9 mouse cellular contexts compared by ENCODE assay signal in the genomic region with DNA sequence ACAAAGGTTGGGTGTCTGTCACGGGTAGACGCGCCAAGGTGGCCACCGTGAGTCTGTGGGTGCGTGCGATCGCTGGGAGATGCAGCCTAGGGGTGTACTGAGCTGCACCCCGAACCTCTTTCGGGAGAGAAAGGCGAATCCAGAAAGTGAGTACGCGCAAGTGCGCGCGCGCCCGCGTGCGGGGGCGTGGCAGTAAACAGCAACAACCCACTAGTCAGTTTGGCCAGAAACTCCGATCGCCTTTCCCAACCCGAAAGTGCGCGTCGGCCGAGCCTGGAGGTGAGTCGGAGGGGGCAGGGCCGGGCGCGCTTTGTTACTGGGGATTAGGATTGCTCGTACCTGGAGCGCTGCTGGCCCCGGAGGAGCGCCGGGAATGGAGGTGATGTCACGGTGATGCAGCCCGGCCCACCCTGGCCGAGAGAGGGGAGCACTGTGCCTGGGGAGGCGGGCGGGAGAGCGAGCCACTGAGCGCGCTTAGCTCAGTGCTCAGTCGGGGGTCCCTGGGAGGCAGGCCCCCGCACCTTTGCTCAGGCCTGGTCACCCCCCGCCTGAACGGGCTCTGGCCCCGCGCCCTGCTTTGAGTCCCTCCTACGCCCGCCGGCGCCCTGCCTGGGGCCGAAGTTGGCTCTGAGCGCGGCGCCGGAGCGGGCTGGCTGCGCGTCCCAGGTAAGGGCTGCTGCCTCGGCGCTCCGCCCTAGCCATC. TPM values are rescaled to one million over a fixed set of nuclear protein-coding genes. Genes with fewer than 3 reads are reported as not detected.
DNase-seq lines count a peak whose midpoint lies in the region; ATAC-seq lines count a peak whose summit lies in the region.
"Had no signal": no experiment of that assay in that cellular context is flagged by ENCODE, and none has a peak within 500 bp of the region (broad histone marks: within the 10 kb centered on the region; RNA-seq: fewer than 3 reads in every experiment).

No protein-coding gene starts in this region.

- H3K9me3 ChIP-seq in forebrain, embryonic 13.5 days (replicated peaks): no peaks in the 10 kb centered on the region

- DNase-seq in Muller cell, postnatal 12 days (ENCODE audit: inconsistent ontology term): peak; percentile 82
- DNase-seq in heart, postnatal 10 days: peak; percentile 64 to 75
- DNase-seq in kidney, postnatal 36 days: peak; percentile 90 to 91
- peak; percentile 75 for DNase-seq in lung, postnatal 36 days
- peak; percentile 73 for DNase-seq in retina, postnatal 1 day
- DNase-seq in thymus, postnatal 10 days (ENCODE audit: low spot score in 2 of 2): no peak

- ATAC-seq in cerebellum, adult (ENCODE audit: insufficient number of reproducible peaks, low FRiP score, low TSS enrichment): peak; percentile 73
- peak; percentile 71 for ATAC-seq in forebrain, embryonic 13.5 days

- peaks cover 65% of the 10 kb centered on the region for H3K27me3 ChIP-seq in forebrain, embryonic 13.5 days

- H3K4me2 ChIP-seq in forebrain, embryonic 13.5 days: peak overlapping the region; percentile 98

- H3K36me3 ChIP-seq in forebrain, embryonic 13.5 days (ENCODE audit: poor library complexity, severe bottlenecking): no peaks in the 10 kb centered on the region

- intact Hi-C loops in heart, postnatal 10 days (cut with DNase I): no loop called here

- H3K4me3 ChIP-seq in forebrain, embryonic 13.5 days: peak overlapping the region; percentile 64

- H3K9ac ChIP-seq in forebrain, embryonic 13.5 days: peak overlapping the region; percentile 66

- WGBS in forebrain, embryonic 13.5 days: under 1% methylated on average over 55 of the region's 65 CpGs

- H3K4me1 ChIP-seq in forebrain, embryonic 13.5 days: peaks cover 29% of the 10 kb centered on the region

- H3K27ac ChIP-seq in forebrain, embryonic 13.5 days: no peak overlapping the region

RNA-seq across cellular contexts. Expression of gene Gprc5c, which starts 0.8 kb away (rescaled TPM):
- polyA plus RNA-seq in forebrain, embryonic 13.5 days (2015; fragmentation: Nextera tagmentation; extraction: Ambion mirVana): 4.6 and 5.0 TPM in 2 replicates
- 10 to 100 TPM; 12.9 to 18.1 TPM for total RNA-seq in heart, postnatal 10 days (2021)

RNA-seq across cellular contexts. Expression of gene Cd300a, which starts 38.1 kb away (rescaled TPM):
- 0.49 TPM in 2 replicates for polyA plus RNA-seq in forebrain, embryonic 13.5 days (2015; fragmentation: Nextera tagmentation; extraction: Ambion mirVana)
- under 1 TPM; 0.96 to 0.99 TPM for total RNA-seq in heart, postnatal 10 days (2021)

RNA-seq across cellular contexts. Expression of gene Gpr142, which starts 53.0 kb away (rescaled TPM):
- polyA plus RNA-seq in forebrain, embryonic 13.5 days (2015; fragmentation: Nextera tagmentation; extraction: Ambion mirVana): not detected in 2 replicates
- total RNA-seq in heart, postnatal 10 days (2021): not detected
- total RNA-seq: neutrophil, adult 5-6 weeks had no signal

RNA-seq across cellular contexts. Expression of gene Btbd17, which starts 56.0 kb away (rescaled TPM):
- polyA plus RNA-seq in forebrain, embryonic 13.5 days (2015; fragmentation: Nextera tagmentation; extraction: Ambion mirVana): 25.8 and 27.1 TPM in 2 replicates
- under 1 TPM in 1 of 2 experiments, not detected in 1; 0.32 TPM for total RNA-seq in heart, postnatal 10 days (2021)
- total RNA-seq: neutrophil, adult 5-6 weeks had no signal

Comparison
In these comparisons a context has a peak if more than half of its experiments do, and no peak if none do; other contexts are left out.
1. DNase-seq: peak in Muller cell, postnatal 12 days (single experiment), heart, postnatal 10 days (2 of 2), kidney, postnatal 36 days (2 of 2), lung, postnatal 36 days (single experiment) and retina, postnatal 1 day (single experiment); none in thymus, postnatal 10 days (0 of 2).